Mouse (Mus musculus) adrenal gland, postnatal 25 days (tissue): Measurements from ENCODE around the gene Atxn1. TPM values are rescaled to one million over a fixed set of nuclear protein-coding genes. Genes with fewer than 3 reads are reported as not detected.

Experiments
- DNase-seq: peaks from one replicate; pipeline ENCODE4 v3.0.0; 2021; ENCODE audit warnings: mixed read lengths
- total RNA-seq: library from RNA; stranded (reverse); gene quantifications from 2 replicates; pipeline ENCODE4 v1.2.3, GENCODE M21; 2021

Gene Atxn1
- total RNA-seq, 1 experiment from 2014 or later = 63.2 TPM

- DNase-seq = peak; percentile 55
Observed at GRCm38 (mm10) chr13:45827619-45828018, 137.2 kb downstream of the Atxn1 start.

GRCm38 (mm10) chr13:45827046-45827596, 137.7 kb downstream of the Atxn1 start:
- DNase-seq = no peak

- no peak for DNase-seq
Observed at GRCm38 (mm10) chr13:45822491-45822829, 142.3 kb downstream of the Atxn1 start.

- DNase-seq = no peak
Observed at GRCm38 (mm10) chr13:45821764-45822490, 142.9 kb downstream of the Atxn1 start.

- DNase-seq = peak; percentile 36
Observed at GRCm38 (mm10) chr13:45820473-45821230, 144.2 kb downstream of the Atxn1 start.

GRCm38 (mm10) chr13:45816670-45817069, 148.1 kb downstream of the Atxn1 start:
- DNase-seq = no peak

- no peak for DNase-seq
Observed at GRCm38 (mm10) chr13:45809777-45810410, 154.9 kb downstream of the Atxn1 start.

- peak; percentile 61 for DNase-seq
Observed at GRCm38 (mm10) chr13:45807593-45808043, 157.2 kb downstream of the Atxn1 start.

- DNase-seq = no peak
Observed at GRCm38 (mm10) chr13:45806600-45807525, 157.9 kb downstream of the Atxn1 start.

- DNase-seq = no peak
Observed at GRCm38 (mm10) chr13:45805915-45806599, 158.8 kb downstream of the Atxn1 start.

GRCm38 (mm10) chr13:45802620-45803410, 162.0 kb downstream of the Atxn1 start:
- no peak for DNase-seq

GRCm38 (mm10) chr13:45798248-45798647, 166.6 kb downstream of the Atxn1 start:
- no peak for DNase-seq

GRCm38 (mm10) chr13:45797696-45798095, 167.1 kb downstream of the Atxn1 start:
- DNase-seq = no peak

- no peak for DNase-seq
Observed at GRCm38 (mm10) chr13:45796286-45796685, 168.5 kb downstream of the Atxn1 start.

- DNase-seq = no peak
Observed at GRCm38 (mm10) chr13:45793796-45794195, 171.0 kb downstream of the Atxn1 start.

GRCm38 (mm10) chr13:45786409-45786808, 178.4 kb downstream of the Atxn1 start:
- DNase-seq = no peak

GRCm38 (mm10) chr13:45783681-45784080, 181.1 kb downstream of the Atxn1 start:
- no peak for DNase-seq

- no peak for DNase-seq
Observed at GRCm38 (mm10) chr13:45778750-45779149, 186.1 kb downstream of the Atxn1 start.

- DNase-seq = no peak
Observed at GRCm38 (mm10) chr13:45778171-45778570, 186.6 kb downstream of the Atxn1 start.

- no peak for DNase-seq
Observed at GRCm38 (mm10) chr13:45775516-45775915, 189.3 kb downstream of the Atxn1 start.
